Mouse (Mus musculus): Measurements from ENCODE around the gene Tbx6. TPM values are rescaled to one million over a fixed set of nuclear protein-coding genes. Genes with fewer than 3 reads are reported as not detected.
A peak's percentile ranks its signal among the peaks of the same experiment; 100 is the strongest.

The Tbx6 gene
- total and polyA plus RNA-seq, 3 experiments, result 0.12 to 0.15 TPM; not detected in 1

GRCm38 (mm10) chr7:126817595-126817994, 36.3 kb downstream of the Tbx6 start:
- no peaks in the 10 kb centered on the region for H3K9me3 ChIP-seq (replicated peaks; ENCODE audit: insufficient read depth, low read length)
- no peaks in the 10 kb centered on the region for H3K36me3 ChIP-seq (ENCODE audit: control insufficient read depth in 1 of 2, insufficient read depth in 2 of 2, low read length in 2 of 2)
- H3K27me3 ChIP-seq (ENCODE audit: control insufficient read depth in 1 of 2, insufficient read depth in 2 of 2, low read length in 2 of 2), result 0 out of 4 replicates have a peak, but pooled peaks cover 2% of the 10 kb centered on the region in 2 experiments
- H3K4me1 ChIP-seq (ENCODE audit: control insufficient read depth in 1 of 2, insufficient read depth in 2 of 2, low read length in 2 of 2), result peaks cover 2 to 7% of the 10 kb centered on the region in 2 experiments; a peak in 3 of 4 replicates
- TF ChIP-seq MEF2A (IDR thresholded peaks at IDR 0.05; ENCODE audit: extremely low read depth, insufficient replicate concordance, low read depth, low read length, poor library complexity, severe bottlenecking), result no peak
- no peak for TF ChIP-seq ELF1 (IDR thresholded peaks at IDR 0.05; ENCODE audit: low read depth, low read length)
- TF ChIP-seq HCFC1 (IDR thresholded peaks at IDR 0.05; ENCODE audit: low read depth, low read length), result no peak
- TF ChIP-seq GATA1 (IDR thresholded peaks at IDR 0.05; ENCODE audit: low read depth, low read length), result no peak
- TF ChIP-seq TCF12 (IDR thresholded peaks at IDR 0.05; ENCODE audit: low read depth, low read length), result no peak
- TF ChIP-seq POLR2AphosphoS2 (IDR thresholded peaks at IDR 0.05; ENCODE audit: low read length), result no peak
- TF ChIP-seq KAT2A (conservative IDR thresholded peaks at IDR 0.05; ENCODE audit: low read depth, low read length), result no peak
- TF ChIP-seq MAZ (IDR thresholded peaks at IDR 0.05; ENCODE audit: low read depth, low read length), result no peak
- TF ChIP-seq USF2 (IDR thresholded peaks at IDR 0.05; ENCODE audit: borderline replicate concordance in 1 of 2, insufficient read depth in 1 of 2, low read depth in 1 of 2, low read length in 2 of 2), result no peak
- TF ChIP-seq JUND (IDR thresholded peaks at IDR 0.05; ENCODE audit: low read depth, low read length), result no peak
- no peak for TF ChIP-seq CHD1 (IDR thresholded peaks at IDR 0.05; ENCODE audit: low read depth, low read length)
- TF ChIP-seq MXI1 (IDR thresholded peaks at IDR 0.05; ENCODE audit: low read depth, low read length), result no peak
- TF ChIP-seq POLR2AphosphoS5 (IDR thresholded peaks at IDR 0.05; ENCODE audit: borderline replicate concordance, low read depth, low read length), result no peak
- no peak for TF ChIP-seq USF1 (IDR thresholded peaks at IDR 0.05; ENCODE audit: low read depth, low read length)
- TF ChIP-seq EP300 (IDR thresholded peaks at IDR 0.05; ENCODE audit: low read depth in 1 of 2, low read length in 2 of 2), result no peak
- no peak for TF ChIP-seq CHD2 (IDR thresholded peaks at IDR 0.05; ENCODE audit: low read length)
- no peak for TF ChIP-seq GABPA (IDR thresholded peaks at IDR 0.05; ENCODE audit: low read depth, low read length)
- TF ChIP-seq POLR2A (IDR thresholded peaks at IDR 0.05; ENCODE audit: control insufficient read depth in 1 of 2, insufficient read depth in 1 of 2, low read depth in 1 of 2, low read length in 2 of 2, poor library complexity in 1 of 2), result no peak
- no peak for TF ChIP-seq ZC3H11A (IDR thresholded peaks at IDR 0.05; ENCODE audit: low read depth, low read length)
- TF ChIP-seq ETS1 (IDR thresholded peaks at IDR 0.05; ENCODE audit: low read depth, low read length), result no peak
- no peak overlapping the region for H3K4me3 ChIP-seq (ENCODE audit: control insufficient read depth in 1 of 2, insufficient read depth in 1 of 2, low read depth in 2 of 2, low read length in 2 of 2)
- no peak for DNase-seq (ENCODE audit: low read depth, low spot score)
- no peak overlapping the region for H3K9ac ChIP-seq (ENCODE audit: control insufficient read depth, low read depth, low read length, poor library complexity, severe bottlenecking)
- no peak overlapping the region for H3K27ac ChIP-seq (ENCODE audit: control insufficient read depth, low read depth, low read length)
- no peaks in the 10 kb centered on the region for H3K79me2 ChIP-seq (ENCODE audit: control insufficient read depth, insufficient read depth, low read length, poor library complexity)

- Histone ChIP-seq H3K79me2 (ENCODE audit: control insufficient read depth, insufficient read depth, low read length, poor library complexity) (no peaks in the 10 kb centered on the region), H3K9ac (ENCODE audit: control insufficient read depth, low read depth, low read length, poor library complexity, severe bottlenecking) (no peak overlapping the region), H3K27ac (ENCODE audit: control insufficient read depth, low read depth, low read length) (no peak overlapping the region), H3K27me3 (ENCODE audit: control insufficient read depth in 1 of 2, insufficient read depth in 2 of 2, low read length in 2 of 2) (0 out of 4 replicates have a peak, but pooled peaks cover 2% of the 10 kb centered on the region in 2 experiments), H3K9me3 (replicated peaks; ENCODE audit: insufficient read depth, low read length) (no peaks in the 10 kb centered on the region), H3K4me1 (ENCODE audit: control insufficient read depth in 1 of 2, insufficient read depth in 2 of 2, low read length in 2 of 2) (peaks cover 2 to 8% of the 10 kb centered on the region in 2 experiments; a peak in 3 of 4 replicates), H3K4me3 (ENCODE audit: control insufficient read depth in 1 of 2, insufficient read depth in 1 of 2, low read depth in 2 of 2, low read length in 2 of 2) (no peak overlapping the region), H3K36me3 (ENCODE audit: control insufficient read depth in 1 of 2, insufficient read depth in 2 of 2, low read length in 2 of 2) (no peaks in the 10 kb centered on the region)
- DNase-seq (ENCODE audit: low read depth, low spot score), result no peak
- TF ChIP-seq RAD21 (IDR thresholded peaks at IDR 0.05; ENCODE audit: low read depth, low read length) (peak; percentile 23), UBTF (IDR thresholded peaks at IDR 0.05; ENCODE audit: borderline replicate concordance, insufficient read depth, low read depth, low read length) (no peak), CTCF (IDR thresholded peaks at IDR 0.05 in 2 of 3, conservative IDR thresholded peaks at IDR 0.05 in 1 of 3; ENCODE audit: control insufficient read depth in 1 of 3, insufficient read depth in 1 of 3, low read depth in 2 of 3, low read length in 3 of 3, poor library complexity in 1 of 3, severe bottlenecking in 1 of 3) (peak in 2 of 3 experiments; percentile 30 to 73; a peak in 4 of 6 replicates), ZMIZ1 (IDR thresholded peaks at IDR 0.05; ENCODE audit: low read depth, low read length) (no peak), ZNF384 (IDR thresholded peaks at IDR 0.05; ENCODE audit: low read depth, low read length) (peak; percentile 64), HCFC1 (IDR thresholded peaks at IDR 0.05; ENCODE audit: low read depth, low read length) (no peak), CHD2 (IDR thresholded peaks at IDR 0.05; ENCODE audit: low read length) (no peak), MAX (IDR thresholded peaks at IDR 0.05; ENCODE audit: low read length) (no peak), USF1 (IDR thresholded peaks at IDR 0.05; ENCODE audit: low read depth, low read length) (no peak), SMC3 (IDR thresholded peaks at IDR 0.05; ENCODE audit: low read depth, low read length) (peak; percentile 19; the same call in 1 of the 2 replicates), GABPA (IDR thresholded peaks at IDR 0.05; ENCODE audit: low read depth, low read length) (no peak)
Observed at GRCm38 (mm10) chr7:126818818-126819217, 37.5 kb downstream of the Tbx6 start.
